Mouse (Mus musculus) testis, adult 2 months (tissue): ENCODE measurements around the gene Mief2. TPM values are rescaled to one million over a fixed set of nuclear protein-coding genes. Genes with fewer than 3 reads are reported as not detected.
A peak's percentile ranks its signal among the peaks of the same experiment; 100 is the strongest.

ENCODE experiments used
- H3K27ac ChIP-seq: fragments of 200-500 bp; 2 replicates; pipeline ENCODE4 v1.5.1; 2012; ENCODE audit warnings: low read depth, low read length; ENCODE audit not compliant: control insufficient read depth, insufficient read depth
- H3K27me3 ChIP-seq: fragments of 200-500 bp; 2 replicates; pipeline ENCODE4 v1.6.1; 2012; ENCODE audit warnings: mild to moderate bottlenecking, low read length, moderate library complexity; ENCODE audit not compliant: control insufficient read depth, insufficient read depth
- H3K36me3 ChIP-seq: fragments of 200-500 bp; 2 replicates; pipeline ENCODE4 v1.6.1; 2012; ENCODE audit warnings: mild to moderate bottlenecking, low read length; ENCODE audit not compliant: control insufficient read depth, insufficient read depth
- H3K4me1 ChIP-seq: fragments of 200-500 bp; 2 replicates; pipeline ENCODE4 v1.6.1; 2012; ENCODE audit warnings: low read length; ENCODE audit not compliant: control insufficient read depth, insufficient read depth
- H3K4me3 ChIP-seq: fragments of 200-500 bp; 2 replicates; pipeline ENCODE4 v1.5.1; 2012; ENCODE audit warnings: low read depth, mild to moderate bottlenecking, low read length, moderate library complexity, mixed read lengths; ENCODE audit not compliant: control insufficient read depth
- CTCF ChIP-seq: fragments of 200-500 bp; IDR thresholded peaks from 2 replicates; pipeline ENCODE4 v1.5.1; 2012; ENCODE audit warnings: low read depth, mild to moderate bottlenecking, inconsistent platforms, low read length, moderate library complexity; ENCODE audit not compliant: control insufficient read depth, insufficient read depth, insufficient replicate concordance
- POLR2A ChIP-seq: fragments of 200-500 bp; IDR thresholded peaks from 2 replicates; pipeline ENCODE4 v1.6.1; 2012; ENCODE audit warnings: low read depth, mild to moderate bottlenecking, inconsistent platforms, low read length, moderate library complexity; ENCODE audit not compliant: control insufficient read depth
- polyA plus RNA-seq: library from polyadenylated mRNA; depleted of rRNA; stranded (reverse); fragments of >200 nt; gene quantifications from 2 replicates; pipeline ENCODE4 v1.2.3, GENCODE M21; 2012

Gene Mief2
- polyA plus RNA-seq, 1 experiment = 7.7 TPM

DNA sequence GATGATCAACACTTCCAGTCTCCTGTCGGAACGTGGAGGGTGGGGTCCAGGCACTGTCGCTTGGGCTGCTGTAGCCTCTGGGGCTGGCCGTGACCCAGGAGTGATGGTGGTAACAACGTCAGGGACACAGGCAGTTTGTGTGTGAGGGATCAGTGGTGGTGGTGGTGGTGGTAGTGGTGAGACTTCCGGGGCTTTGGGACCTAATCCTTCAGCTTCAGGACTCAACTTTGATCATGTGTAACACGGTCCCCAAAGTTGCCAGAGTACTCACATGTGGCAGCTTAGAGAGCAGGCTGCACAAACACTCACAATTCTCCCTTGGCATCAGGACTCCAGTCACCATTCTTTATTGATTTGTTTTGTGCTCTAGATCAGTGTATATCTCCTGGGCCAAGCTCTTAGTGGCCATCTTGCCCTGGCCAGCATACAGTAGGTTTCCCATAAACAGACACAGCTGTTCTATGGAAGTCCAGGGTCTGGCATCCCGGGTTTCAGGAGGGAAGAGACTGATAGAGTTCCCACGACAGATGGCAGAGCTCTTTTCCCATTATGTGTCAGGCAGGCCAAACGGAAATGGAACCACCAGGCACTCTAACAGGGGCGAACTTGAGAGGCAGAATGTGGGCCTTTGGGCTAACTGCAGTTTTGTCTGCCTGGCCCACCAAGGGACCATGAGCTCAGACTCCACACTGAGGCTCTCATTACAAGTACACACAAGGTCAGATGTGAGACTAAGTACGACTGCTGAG, 632 bp upstream of the Mief2 start:
- Histone ChIP-seq H3K27me3 (no peaks in the 10 kb centered on the region), H3K27ac (peak overlapping the region; percentile 83), H3K4me3 (peak overlapping the region; percentile 91), H3K4me1 (peaks cover 27% of the 10 kb centered on the region), H3K36me3 (no peaks in the 10 kb centered on the region)
- TF ChIP-seq POLR2A (no peak), CTCF (no peak)

DNA sequence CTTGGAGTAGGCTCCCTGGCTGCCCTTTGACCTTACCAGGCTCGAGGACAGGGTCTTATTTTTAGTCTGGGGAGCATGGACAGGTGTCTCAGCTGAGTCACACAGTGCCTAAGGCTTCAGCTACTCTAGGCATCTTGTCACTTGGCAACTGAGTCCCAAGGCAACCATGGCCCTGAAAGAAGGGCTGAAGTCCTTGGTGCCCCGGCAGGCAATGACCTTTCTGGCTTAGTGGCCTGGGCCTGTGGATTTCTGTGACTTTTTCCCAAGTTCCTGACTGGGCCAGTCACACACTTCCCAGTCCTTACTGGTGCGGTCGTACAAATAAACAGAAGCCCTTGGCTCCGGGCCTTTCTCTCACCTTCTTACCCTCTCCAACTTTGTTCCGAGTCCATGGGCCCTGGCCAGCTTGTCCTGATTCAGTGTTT, 1.0 kb downstream of the Mief2 start:
- peaks cover 27% of the 10 kb centered on the region for H3K4me1 ChIP-seq
- no peak overlapping the region for H3K4me3 ChIP-seq
- H3K36me3 ChIP-seq = no peaks in the 10 kb centered on the region
- TF ChIP-seq CTCF = no peak
- no peak for TF ChIP-seq POLR2A
- H3K27ac ChIP-seq = no peak overlapping the region
- no peaks in the 10 kb centered on the region for H3K27me3 ChIP-seq

DNA sequence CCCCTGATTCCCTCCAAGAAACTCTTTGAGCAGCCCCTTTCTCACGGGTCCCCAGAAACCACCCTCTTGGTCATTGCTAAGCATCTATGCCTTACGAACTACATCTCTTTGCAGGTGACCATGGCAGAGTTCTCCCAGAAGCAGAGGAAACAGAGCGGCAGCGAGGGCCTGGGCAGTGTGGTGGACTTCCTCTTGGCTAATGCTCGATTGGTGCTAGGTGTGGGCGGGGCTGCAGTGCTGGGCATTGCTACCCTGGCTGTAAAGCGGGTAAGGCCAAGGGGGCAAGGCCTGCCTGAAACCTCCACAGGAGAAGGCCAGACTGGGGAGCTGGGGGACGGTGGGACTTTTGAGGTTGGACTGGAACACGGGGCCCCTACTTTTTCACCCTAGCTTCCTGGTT, 2.0 kb downstream of the Mief2 start:
- Histone ChIP-seq H3K36me3 (no peaks in the 10 kb centered on the region), H3K4me1 (peaks cover 25% of the 10 kb centered on the region), H3K27me3 (no peaks in the 10 kb centered on the region), H3K27ac (no peak overlapping the region), H3K4me3 (no peak overlapping the region)
- no peak for TF ChIP-seq CTCF
- TF ChIP-seq POLR2A = no peak

DNA sequence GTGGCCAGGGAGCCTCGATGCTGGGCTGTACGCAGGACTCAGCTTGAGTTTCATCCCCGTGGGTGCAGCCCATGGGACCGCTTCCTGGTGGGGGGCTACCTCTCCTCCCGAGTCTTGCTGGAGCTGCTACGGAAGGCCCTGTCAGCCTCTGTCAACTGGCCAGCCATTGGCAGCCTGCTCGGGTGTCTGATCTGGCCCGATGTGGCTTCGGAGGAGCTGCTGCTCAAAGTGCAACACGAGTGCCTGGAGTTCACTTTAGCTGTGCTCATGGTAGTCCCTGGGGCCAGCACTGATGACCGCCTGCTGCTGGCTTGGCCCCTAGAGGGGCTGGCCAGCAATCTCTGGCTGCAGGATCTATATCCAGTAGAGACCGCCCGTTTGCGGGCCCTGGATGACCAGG, 3.1 kb downstream of the Mief2 start:
- H3K27ac ChIP-seq = no peak overlapping the region
- no peak overlapping the region for H3K4me3 ChIP-seq
- TF ChIP-seq POLR2A = no peak
- no peaks in the 10 kb centered on the region for H3K36me3 ChIP-seq
- H3K27me3 ChIP-seq = no peaks in the 10 kb centered on the region
- H3K4me1 ChIP-seq = peaks cover 22% of the 10 kb centered on the region

DNA sequence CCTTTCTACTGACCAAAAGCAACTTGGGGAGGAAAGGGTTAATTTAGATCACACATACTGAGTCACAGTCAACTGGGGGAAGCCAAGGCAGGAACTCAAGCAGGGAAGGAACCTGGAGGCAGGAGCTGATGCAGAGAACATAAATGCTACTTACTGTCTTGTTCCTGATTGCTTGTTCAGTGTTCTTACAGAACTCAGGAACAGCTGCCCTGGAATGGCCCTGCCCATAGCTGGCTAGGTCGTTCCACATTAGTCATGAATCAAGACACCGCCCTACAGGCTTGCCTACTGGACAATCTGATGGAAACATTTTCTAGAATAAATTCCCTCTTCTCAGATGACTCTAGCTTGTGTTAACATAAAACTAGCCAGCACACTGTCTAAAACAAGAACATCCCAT, 6.0 kb downstream of the Mief2 start:
- no peaks in the 10 kb centered on the region for H3K36me3 ChIP-seq
- no peak overlapping the region for H3K4me3 ChIP-seq
- H3K4me1 ChIP-seq = peaks cover 2% of the 10 kb centered on the region; the same call in 1 of the 2 replicates
- no peaks in the 10 kb centered on the region for H3K27me3 ChIP-seq
- H3K27ac ChIP-seq = no peak overlapping the region
- TF ChIP-seq POLR2A (no peak), CTCF (no peak)

DNA sequence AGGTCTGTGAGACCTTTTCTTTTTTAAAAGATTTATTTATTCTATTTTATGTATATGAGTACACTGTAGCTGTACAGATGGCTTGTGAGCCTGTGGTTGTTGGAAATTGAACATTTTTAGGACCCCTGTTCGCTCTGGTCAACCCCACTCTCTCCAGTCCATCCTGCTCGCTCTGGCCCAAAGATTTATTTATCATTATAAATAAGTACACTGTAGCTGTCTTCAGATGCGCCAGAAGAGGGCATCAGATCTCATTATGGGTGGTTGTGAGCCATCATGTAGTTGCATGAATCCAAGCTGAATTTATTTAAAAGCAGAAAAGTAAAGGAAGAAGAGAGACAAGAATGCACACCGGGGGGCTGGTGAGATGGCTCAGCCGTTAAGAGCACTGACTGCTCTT, 7.0 kb downstream of the Mief2 start:
- H3K4me1 ChIP-seq = no peaks in the 10 kb centered on the region
- no peak overlapping the region for H3K4me3 ChIP-seq
- H3K36me3 ChIP-seq = peaks cover 1% of the 10 kb centered on the region; the same call in 1 of the 2 replicates
- TF ChIP-seq POLR2A = no peak
- no peak for TF ChIP-seq CTCF
- no peaks in the 10 kb centered on the region for H3K27me3 ChIP-seq
- no peak overlapping the region for H3K27ac ChIP-seq

DNA sequence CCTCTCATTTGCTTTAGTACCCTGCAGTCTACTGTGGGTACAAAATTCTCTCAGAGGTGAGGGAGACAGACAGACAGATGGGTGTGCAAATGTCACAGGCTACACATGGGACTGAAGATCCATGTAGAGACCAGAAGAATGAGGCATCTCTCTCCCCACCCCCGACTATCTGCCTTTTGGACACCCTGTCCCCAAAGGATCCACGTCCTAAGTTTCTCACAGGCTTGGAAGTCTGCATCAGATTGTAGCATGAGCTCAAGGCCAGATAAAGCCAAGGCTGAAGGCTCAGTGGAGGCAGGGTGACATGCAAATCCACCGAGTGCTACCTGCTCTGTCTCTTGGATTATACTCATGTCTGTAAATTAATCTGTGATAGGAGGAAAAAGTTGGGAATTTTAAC, 8.3 kb downstream of the Mief2 start:
- H3K27me3 ChIP-seq = no peaks in the 10 kb centered on the region

More for the DNA sequence above, 8.3 kb downstream of the Mief2 start:
- no peaks in the 10 kb centered on the region for H3K4me1 ChIP-seq
- H3K36me3 ChIP-seq = peaks cover 2% of the 10 kb centered on the region; the same call in 1 of the 2 replicates
- H3K4me3 ChIP-seq = no peak overlapping the region
- H3K27ac ChIP-seq = no peak overlapping the region
- no peak for TF ChIP-seq CTCF
- no peak for TF ChIP-seq POLR2A
